ENCODE assay signal across 16 mouse cellular contexts in the genomic region with DNA sequence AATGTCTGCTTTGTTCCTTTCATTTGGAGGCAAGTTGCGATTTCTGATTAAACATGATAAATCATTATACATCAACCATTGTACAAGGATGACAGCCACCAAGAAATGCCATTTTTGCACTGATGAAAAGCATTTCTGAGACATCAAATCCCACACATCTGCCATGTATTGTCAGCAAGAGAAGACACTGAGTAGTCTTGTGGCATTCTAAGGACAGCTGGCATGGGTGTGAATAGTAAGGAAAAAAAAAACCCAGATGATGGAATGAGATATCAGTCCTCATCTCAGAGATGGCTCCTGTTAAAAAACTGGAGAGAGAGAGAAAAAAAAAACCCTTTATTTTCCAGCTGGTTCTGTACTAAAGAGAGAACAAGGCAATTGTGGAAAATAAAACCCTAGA.
DNase-seq lines count a peak whose midpoint lies in the region.
"Had no signal": no experiment of that assay in that cellular context is flagged by ENCODE, and none has a peak within 500 bp of the region (broad histone marks: within the 10 kb centered on the region; RNA-seq: fewer than 3 reads in every experiment).

No protein-coding gene starts in this region.

- peak; percentile 2 to 16 for DNase-seq in layer of hippocampus, adult 18-20 months (ENCODE audit: low spot score in 2 of 2)
- no peak for DNase-seq in layer of hippocampus, postnatal 10 days (ENCODE audit: low spot score in 2 of 2)
- DNase-seq in layer of hippocampus, adult 9-11 months: peak; percentile 9
- no peak for DNase-seq in layer of hippocampus, postnatal 36 days
- peak; percentile 47 for DNase-seq in brain, adult 2 months (ENCODE audit: low read depth, low spot score)
- DNase-seq in retina, embryonic 14.5 days (ENCODE audit: low spot score): no peak
- DNase-seq in cerebellum, adult 11-12 months: no peak
- DNase-seq: adrenal gland, adult 8-10 months; adrenal gland, postnatal 14 days; adrenal gland, postnatal 36 days; cerebellum, adult 18-20 months; cerebellum, adult 8-10 months; cerebellum, adult 9-11 months; cerebellum, postnatal 14 days; cerebellum, postnatal 36 days; embryo, embryonic 11 days had no signal

Comparison
In these comparisons a context has a peak if more than half of its experiments do, and no peak if none do; other contexts are left out.
1. DNase-seq: peak in layer of hippocampus, adult 18-20 months (2 of 2), layer of hippocampus, adult 9-11 months (single experiment) and brain, adult 2 months (single experiment); none in layer of hippocampus, postnatal 10 days (0 of 2), layer of hippocampus, postnatal 36 days (0 of 2), retina, embryonic 14.5 days (single experiment) and cerebellum, adult 11-12 months (single experiment).